Mouse (Mus musculus): ENCODE measurements around the gene Pidd1. TPM values are rescaled to one million over a fixed set of nuclear protein-coding genes. Genes with fewer than 3 reads are reported as not detected.

The Pidd1 gene
- polyA plus RNA-seq, 1 experiment = 4.4 TPM

- Histone ChIP-seq H3K27ac (ENCODE audit: insufficient read depth, low read length) (no peak overlapping the region), H3K4me1 (ENCODE audit: control insufficient read depth, insufficient read depth, low read length) (peaks cover 53% of the 10 kb centered on the region), H3K27me3 (ENCODE audit: control insufficient read depth, insufficient read depth, low read length) (no peaks in the 10 kb centered on the region), H3K4me3 (replicated peaks; ENCODE audit: insufficient read depth, low read depth, low read length) (peak overlapping the region; percentile 32)
- 4% methylated on average over 53 of the region's 59 CpGs for WGBS
- TF ChIP-seq POLR2A (IDR thresholded peaks at IDR 0.05; ENCODE audit: borderline replicate concordance, insufficient read depth, low read length) (no peak), CTCF (IDR thresholded peaks at IDR 0.05; ENCODE audit: borderline replicate concordance, insufficient read depth, low read depth, low read length) (no peak)
- no peak for DNase-seq
These were observed 17.9 kb upstream of the Pidd1 start for GRCm38 (mm10) chr7:141461521-141462332.

GRCm38 (mm10) chr7:141460391-141461113 lies 16.7 kb upstream of the Pidd1 start, which contains the start of gene Cracr2b:
TSS of gene Cracr2b (plus strand) at chr7:141461094.
- Histone ChIP-seq H3K27me3 (ENCODE audit: control insufficient read depth, insufficient read depth, low read length) (no peaks in the 10 kb centered on the region), H3K27ac (ENCODE audit: insufficient read depth, low read length) (peak within 1 kb of the TSS; percentile 49; the same call in 1 of the 2 replicates)

GRCm38 (mm10) chr7:141460001-141460390 lies 16.2 kb upstream of the Pidd1 start:
- H3K4me3 ChIP-seq (replicated peaks; ENCODE audit: insufficient read depth, low read depth, low read length) = no peak overlapping the region
- 43% methylated on average over 5 of the region's 5 CpGs for WGBS
- H3K4me1 ChIP-seq (ENCODE audit: control insufficient read depth, insufficient read depth, low read length) = peaks cover 58% of the 10 kb centered on the region
- DNase-seq = no peak
- no peaks in the 10 kb centered on the region for H3K27me3 ChIP-seq (ENCODE audit: control insufficient read depth, insufficient read depth, low read length)
- peak overlapping the region; percentile 49; the same call in 1 of the 2 replicates for H3K27ac ChIP-seq (ENCODE audit: insufficient read depth, low read length)
- no peak for TF ChIP-seq CTCF (IDR thresholded peaks at IDR 0.05; ENCODE audit: borderline replicate concordance, insufficient read depth, low read depth, low read length)
- TF ChIP-seq POLR2A (IDR thresholded peaks at IDR 0.05; ENCODE audit: borderline replicate concordance, insufficient read depth, low read length) = no peak

More at GRCm38 (mm10) chr7:141460391-141461113, 16.7 kb upstream of the Pidd1 start, which contains the start of gene Cracr2b:
- 68% methylated on average over 15 of the region's 15 CpGs for WGBS
- peak in 1 of 2 experiments; percentile 47 for DNase-seq
- Histone ChIP-seq H3K4me1 (ENCODE audit: control insufficient read depth, insufficient read depth, low read length) (peaks cover 58% of the 10 kb centered on the region), H3K4me3 (replicated peaks; ENCODE audit: insufficient read depth, low read depth, low read length) (peak within 1 kb of the TSS; percentile 32)
- TF ChIP-seq POLR2A (IDR thresholded peaks at IDR 0.05; ENCODE audit: borderline replicate concordance, insufficient read depth, low read length) = no peak
- TF ChIP-seq CTCF (IDR thresholded peaks at IDR 0.05; ENCODE audit: borderline replicate concordance, insufficient read depth, low read depth, low read length) = no peak

- DNase-seq = peak; percentile 82 to 84
- Histone ChIP-seq H3K4me3 (replicated peaks; ENCODE audit: insufficient read depth, low read depth, low read length) (no peak overlapping the region), H3K27me3 (ENCODE audit: control insufficient read depth, insufficient read depth, low read length) (no peaks in the 10 kb centered on the region), H3K4me1 (ENCODE audit: control insufficient read depth, insufficient read depth, low read length) (peaks cover 62% of the 10 kb centered on the region), H3K27ac (ENCODE audit: insufficient read depth, low read length) (peak overlapping the region; percentile 49)
- 0 out of 2 replicates have a peak, but pooled peaks have one; percentile 12 for TF ChIP-seq CTCF (IDR thresholded peaks at IDR 0.05; ENCODE audit: borderline replicate concordance, insufficient read depth, low read depth, low read length)
- no peak for TF ChIP-seq POLR2A (IDR thresholded peaks at IDR 0.05; ENCODE audit: borderline replicate concordance, insufficient read depth, low read length)
- WGBS = 18% methylated on average over 17 of the region's 17 CpGs
These were observed 15.5 kb upstream of the Pidd1 start for GRCm38 (mm10) chr7:141459301-141459711.

- peak overlapping the region; percentile 49 for H3K27ac ChIP-seq (ENCODE audit: insufficient read depth, low read length)
- no peaks in the 10 kb centered on the region for H3K27me3 ChIP-seq (ENCODE audit: control insufficient read depth, insufficient read depth, low read length)
- TF ChIP-seq CTCF (IDR thresholded peaks at IDR 0.05; ENCODE audit: borderline replicate concordance, insufficient read depth, low read depth, low read length) = no peak
- no peak overlapping the region for H3K4me3 ChIP-seq (replicated peaks; ENCODE audit: insufficient read depth, low read depth, low read length)
- DNase-seq = no peak
- H3K4me1 ChIP-seq (ENCODE audit: control insufficient read depth, insufficient read depth, low read length) = peaks cover 62% of the 10 kb centered on the region
- 81% methylated on average over 11 of the region's 11 CpGs for WGBS
These were observed 14.8 kb upstream of the Pidd1 start for GRCm38 (mm10) chr7:141458661-141459060.

GRCm38 (mm10) chr7:141457986-141458660 lies 14.3 kb upstream of the Pidd1 start:
- peaks cover 62% of the 10 kb centered on the region for H3K4me1 ChIP-seq (ENCODE audit: control insufficient read depth, insufficient read depth, low read length)
- peak overlapping the region; percentile 12; the same call in 1 of the 2 replicates for H3K27ac ChIP-seq (ENCODE audit: insufficient read depth, low read length)
- WGBS = 63% methylated on average over 15 of the region's 15 CpGs
- peak; percentile 55 to 65 for DNase-seq
- H3K27me3 ChIP-seq (ENCODE audit: control insufficient read depth, insufficient read depth, low read length) = no peaks in the 10 kb centered on the region
- TF ChIP-seq POLR2A (IDR thresholded peaks at IDR 0.05; ENCODE audit: borderline replicate concordance, insufficient read depth, low read length) (no peak), CTCF (IDR thresholded peaks at IDR 0.05; ENCODE audit: borderline replicate concordance, insufficient read depth, low read depth, low read length) (peak; percentile 63)
- no peak overlapping the region for H3K4me3 ChIP-seq (replicated peaks; ENCODE audit: insufficient read depth, low read depth, low read length)

GRCm38 (mm10) chr7:141457236-141457635 lies 13.4 kb upstream of the Pidd1 start:
- TF ChIP-seq CTCF (IDR thresholded peaks at IDR 0.05; ENCODE audit: borderline replicate concordance, insufficient read depth, low read depth, low read length) (no peak), POLR2A (IDR thresholded peaks at IDR 0.05; ENCODE audit: borderline replicate concordance, insufficient read depth, low read length) (no peak)
- Histone ChIP-seq H3K4me1 (ENCODE audit: control insufficient read depth, insufficient read depth, low read length) (peaks cover 58% of the 10 kb centered on the region), H3K4me3 (replicated peaks; ENCODE audit: insufficient read depth, low read depth, low read length) (no peak overlapping the region), H3K27me3 (ENCODE audit: control insufficient read depth, insufficient read depth, low read length) (no peaks in the 10 kb centered on the region), H3K27ac (ENCODE audit: insufficient read depth, low read length) (peak overlapping the region; percentile 91)
- 50% methylated on average over 14 of the region's 14 CpGs for WGBS
- peak; percentile 42 to 48 for DNase-seq
